Mouse (Mus musculus): Measurements from ENCODE around the gene Immp2l. TPM values are rescaled to one million over a fixed set of nuclear protein-coding genes. Genes with fewer than 3 reads are reported as not detected.

The Immp2l gene
- total and polyA plus RNA-seq, 2 experiments from 2014 or later, result 1.7 to 10.9 TPM

DNA sequence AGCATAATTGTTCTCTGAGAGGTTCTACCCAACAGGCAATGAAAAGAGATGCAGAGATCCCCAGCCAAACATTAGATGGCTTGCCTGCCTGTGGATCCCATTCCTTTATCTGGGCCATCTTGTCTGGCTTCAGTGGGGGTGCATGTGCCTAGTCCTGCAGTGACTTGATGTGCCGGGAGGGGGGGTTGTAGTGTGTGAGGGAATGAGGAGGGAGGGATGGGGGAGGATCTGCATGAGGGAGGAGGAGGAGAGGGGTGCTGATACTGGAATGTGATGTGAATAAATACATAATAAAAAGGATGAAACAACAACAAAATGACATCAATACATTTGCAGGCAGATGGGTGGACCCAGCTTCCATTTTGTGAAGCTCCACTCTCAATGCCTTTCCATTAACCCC lies 658.3 kb downstream of the Immp2l start:
- TF ChIP-seq CTCF (IDR thresholded peaks at IDR 0.05; ENCODE audit: low read depth), result no peak
- WGBS, result 48% methylated on average over 1 of the region's 1 CpGs
- ATAC-seq, result no peak
- Histone ChIP-seq H3K27ac (no peak overlapping the region), H3K27me3 (ENCODE audit: insufficient read depth, low read length) (no peaks in the 10 kb centered on the region), H3K9me3 (ENCODE audit: low read length) (no peaks in the 10 kb centered on the region), H3K4me1 (ENCODE audit: insufficient read depth, low read length) (no peaks in the 10 kb centered on the region), H3K4me3 (ENCODE audit: low read length) (no peak overlapping the region), H3K36me3 (ENCODE audit: insufficient read depth, low read length) (no peaks in the 10 kb centered on the region), H3K9ac (replicated peaks; ENCODE audit: low read length) (no peak overlapping the region), H3K4me2 (ENCODE audit: low read depth, low read length) (no peak overlapping the region)
- no peak for DNase-seq (ENCODE audit: low spot score)

DNA sequence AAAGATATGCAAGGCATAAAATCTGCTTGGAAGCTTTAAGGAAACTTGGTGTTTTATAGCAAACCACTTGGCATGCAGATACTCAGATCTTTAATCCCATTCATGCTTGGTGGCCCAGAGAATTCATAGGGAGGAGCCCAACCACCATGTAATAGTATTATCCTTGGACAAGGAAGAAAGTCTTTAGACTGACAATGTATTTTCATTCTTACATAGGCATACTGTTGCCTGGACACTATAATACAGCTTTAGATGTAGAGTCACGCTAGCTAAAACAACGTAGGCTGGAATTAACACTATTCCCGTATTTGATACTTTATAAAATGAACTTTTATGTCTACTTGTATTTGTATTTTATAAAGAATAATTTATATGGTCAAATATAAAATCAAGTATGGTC lies 665.9 kb downstream of the Immp2l start:
- no peaks in the 10 kb centered on the region for H3K9me3 ChIP-seq (ENCODE audit: low read length)
- H3K4me2 ChIP-seq (ENCODE audit: low read depth, low read length), result no peak overlapping the region
- DNase-seq (ENCODE audit: low spot score) (no peak), ATAC-seq (no peak)
- 76% methylated on average over 3 of the region's 3 CpGs for WGBS
- H3K9ac ChIP-seq (replicated peaks; ENCODE audit: low read length), result no peak overlapping the region
- H3K4me1 ChIP-seq (ENCODE audit: insufficient read depth, low read length), result no peaks in the 10 kb centered on the region
- no peaks in the 10 kb centered on the region for H3K36me3 ChIP-seq (ENCODE audit: insufficient read depth, low read length)
- no peak overlapping the region for H3K27ac ChIP-seq
- no peak for TF ChIP-seq CTCF (IDR thresholded peaks at IDR 0.05; ENCODE audit: low read depth)
- H3K4me3 ChIP-seq (ENCODE audit: low read length), result no peak overlapping the region
- H3K27me3 ChIP-seq (ENCODE audit: insufficient read depth, low read length), result no peaks in the 10 kb centered on the region

DNA sequence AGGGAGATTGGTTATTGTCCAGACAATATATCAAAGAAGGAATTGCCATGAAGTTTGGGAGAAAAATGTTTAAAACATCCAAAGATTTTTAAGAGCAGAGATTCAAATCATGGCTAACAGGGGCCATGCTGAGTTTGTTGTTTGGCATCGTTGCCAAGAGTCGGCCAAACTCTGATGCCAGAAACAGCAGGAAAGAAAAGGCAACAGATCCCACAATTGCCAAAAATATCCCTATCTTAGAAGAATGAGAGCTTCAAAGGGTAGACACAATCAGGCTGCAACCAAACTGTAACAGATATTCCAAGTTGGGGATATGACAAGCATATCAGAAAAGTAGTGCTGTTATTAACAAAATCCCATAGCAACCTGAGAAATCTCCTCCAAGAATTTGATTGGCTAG lies 686.7 kb downstream of the Immp2l start:
- no peak overlapping the region for H3K27ac ChIP-seq
- DNase-seq (ENCODE audit: low spot score), result peak; percentile 20
- H3K9ac ChIP-seq (replicated peaks; ENCODE audit: low read length), result no peak overlapping the region
- no peak for ATAC-seq
- H3K36me3 ChIP-seq (ENCODE audit: insufficient read depth, low read length), result no peaks in the 10 kb centered on the region
- no peaks in the 10 kb centered on the region for H3K9me3 ChIP-seq (ENCODE audit: low read length)
- no peaks in the 10 kb centered on the region for H3K27me3 ChIP-seq (ENCODE audit: insufficient read depth, low read length)
- no peak for TF ChIP-seq CTCF (IDR thresholded peaks at IDR 0.05; ENCODE audit: low read depth)
- WGBS, result 44% methylated on average over 2 of the region's 2 CpGs
- no peaks in the 10 kb centered on the region for H3K4me1 ChIP-seq (ENCODE audit: insufficient read depth, low read length)
- H3K4me2 ChIP-seq (ENCODE audit: low read depth, low read length), result no peak overlapping the region
- H3K4me3 ChIP-seq (ENCODE audit: low read length), result no peak overlapping the region

DNA sequence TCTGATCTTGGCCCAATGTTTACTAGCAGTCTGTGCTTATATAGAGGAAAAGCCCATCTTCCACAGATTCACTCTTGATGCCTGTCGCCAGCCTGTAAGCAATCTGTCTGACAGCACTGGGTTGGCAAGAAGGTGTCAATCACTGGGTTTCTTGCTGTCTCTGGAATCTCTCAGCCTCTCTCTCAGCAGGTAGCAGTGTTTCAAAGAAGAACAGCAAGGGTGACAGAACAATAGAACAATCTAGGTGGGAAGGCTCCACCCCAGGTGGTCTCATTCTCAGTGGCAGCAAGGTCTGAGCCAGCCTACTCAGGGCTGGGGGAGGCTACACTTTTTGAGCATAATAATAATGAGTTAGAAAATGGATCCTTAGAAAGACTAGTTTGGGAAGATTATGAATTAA lies 693.1 kb downstream of the Immp2l start:
- H3K4me3 ChIP-seq (ENCODE audit: low read length), result no peak overlapping the region
- no peaks in the 10 kb centered on the region for H3K36me3 ChIP-seq (ENCODE audit: insufficient read depth, low read length)
- 37% methylated on average over 1 of the region's 1 CpGs for WGBS
- no peak overlapping the region for H3K4me2 ChIP-seq (ENCODE audit: low read depth, low read length)
- no peak for DNase-seq (ENCODE audit: low spot score)
- H3K9ac ChIP-seq (replicated peaks; ENCODE audit: low read length), result no peak overlapping the region
- no peaks in the 10 kb centered on the region for H3K4me1 ChIP-seq (ENCODE audit: insufficient read depth, low read length)
- H3K27me3 ChIP-seq (ENCODE audit: insufficient read depth, low read length), result no peaks in the 10 kb centered on the region
- no peak for ATAC-seq
- TF ChIP-seq CTCF (IDR thresholded peaks at IDR 0.05; ENCODE audit: low read depth), result no peak
- no peak overlapping the region for H3K27ac ChIP-seq
- H3K9me3 ChIP-seq (ENCODE audit: low read length), result no peaks in the 10 kb centered on the region

DNA sequence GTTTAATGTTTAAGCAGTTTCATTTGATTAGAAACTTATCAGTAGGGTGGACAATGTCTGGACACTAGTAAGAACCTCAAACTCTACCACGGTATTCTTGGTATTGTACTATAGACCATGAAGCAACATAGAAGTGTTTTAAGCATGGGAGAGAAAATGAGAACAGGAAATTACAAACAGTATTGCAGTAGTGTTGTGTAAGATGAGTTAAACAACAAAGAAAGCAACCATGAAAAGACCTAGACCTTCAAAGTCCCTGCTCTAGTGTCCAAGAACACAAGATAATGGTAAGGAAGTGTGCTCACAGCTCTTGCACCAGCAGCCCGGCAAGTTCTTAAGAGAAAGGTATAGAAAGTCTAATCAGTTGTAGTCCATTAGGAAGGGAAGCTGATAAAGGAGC lies 700.7 kb downstream of the Immp2l start:
- 96% methylated on average over 2 of the region's 2 CpGs for WGBS
- H3K27ac ChIP-seq, result no peak overlapping the region
- H3K4me1 ChIP-seq (ENCODE audit: insufficient read depth, low read length), result no peaks in the 10 kb centered on the region
- no peak for ATAC-seq
- no peak for DNase-seq (ENCODE audit: low spot score)
- no peaks in the 10 kb centered on the region for H3K9me3 ChIP-seq (ENCODE audit: low read length)
- no peaks in the 10 kb centered on the region for H3K36me3 ChIP-seq (ENCODE audit: insufficient read depth, low read length)
- H3K4me2 ChIP-seq (ENCODE audit: low read depth, low read length), result no peak overlapping the region
- no peak overlapping the region for H3K9ac ChIP-seq (replicated peaks; ENCODE audit: low read length)
- H3K4me3 ChIP-seq (ENCODE audit: low read length), result no peak overlapping the region
- no peak for TF ChIP-seq CTCF (IDR thresholded peaks at IDR 0.05; ENCODE audit: low read depth)
- no peaks in the 10 kb centered on the region for H3K27me3 ChIP-seq (ENCODE audit: insufficient read depth, low read length)

DNA sequence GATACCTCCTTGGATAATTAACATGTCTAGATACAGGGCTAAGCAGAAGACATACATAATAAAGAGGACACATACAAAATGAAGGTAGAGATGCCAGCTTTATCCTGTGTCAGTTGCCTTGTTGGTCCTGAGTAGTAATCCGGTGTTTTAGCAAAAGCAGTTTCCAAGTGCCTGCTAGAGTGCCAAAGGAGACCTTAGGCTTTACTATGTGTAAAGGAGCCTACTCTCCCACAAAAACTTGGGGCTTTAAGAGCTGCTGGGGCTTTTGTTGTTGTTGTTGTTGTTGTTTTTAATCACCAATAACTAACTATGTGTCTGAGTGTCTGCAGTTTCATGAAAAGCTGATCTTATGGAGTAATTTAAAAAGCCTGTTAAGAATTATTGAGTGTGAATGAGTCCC lies 702.8 kb downstream of the Immp2l start:
- ATAC-seq, result no peak
- Histone ChIP-seq H3K9ac (replicated peaks; ENCODE audit: low read length) (no peak overlapping the region), H3K9me3 (ENCODE audit: low read length) (no peaks in the 10 kb centered on the region), H3K27ac (no peak overlapping the region), H3K36me3 (ENCODE audit: insufficient read depth, low read length) (no peaks in the 10 kb centered on the region), H3K27me3 (ENCODE audit: insufficient read depth, low read length) (no peaks in the 10 kb centered on the region), H3K4me1 (ENCODE audit: insufficient read depth, low read length) (no peaks in the 10 kb centered on the region), H3K4me2 (ENCODE audit: low read depth, low read length) (no peak overlapping the region), H3K4me3 (ENCODE audit: low read length) (no peak overlapping the region)
- no peak for TF ChIP-seq CTCF (IDR thresholded peaks at IDR 0.05; ENCODE audit: low read depth)
- no peak for DNase-seq (ENCODE audit: low spot score)
- WGBS, result 61% methylated on average over 1 of the region's 1 CpGs

DNA sequence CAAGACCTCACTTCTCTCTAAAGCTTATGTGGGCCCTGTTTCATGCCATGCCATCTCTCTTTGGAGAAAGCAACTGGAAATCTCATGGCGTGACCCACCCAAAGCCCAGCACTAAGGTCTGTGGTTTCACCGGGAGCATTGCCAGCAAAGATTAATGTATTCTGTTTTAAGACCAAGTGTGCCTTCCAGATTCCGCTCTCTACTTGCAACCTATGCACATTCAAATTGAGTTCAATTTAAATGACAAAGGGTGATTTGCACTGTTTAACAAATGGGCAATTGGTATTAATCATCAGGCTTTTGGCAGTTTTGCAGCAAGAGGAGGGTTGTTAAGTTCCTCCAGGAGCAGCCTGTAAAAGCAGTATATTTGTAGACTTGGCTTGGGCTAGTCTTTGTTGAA lies 703.3 kb downstream of the Immp2l start:
- no peak for TF ChIP-seq CTCF (IDR thresholded peaks at IDR 0.05; ENCODE audit: low read depth)
- no peaks in the 10 kb centered on the region for H3K9me3 ChIP-seq (ENCODE audit: low read length)
- H3K27ac ChIP-seq, result no peak overlapping the region
- H3K36me3 ChIP-seq (ENCODE audit: insufficient read depth, low read length), result no peaks in the 10 kb centered on the region
- no peak overlapping the region for H3K9ac ChIP-seq (replicated peaks; ENCODE audit: low read length)
- H3K27me3 ChIP-seq (ENCODE audit: insufficient read depth, low read length), result no peaks in the 10 kb centered on the region
- ATAC-seq (peak; percentile 59; the same call in 1 of the 2 replicates), DNase-seq (ENCODE audit: low spot score) (peak; percentile 75)
- H3K4me1 ChIP-seq (ENCODE audit: insufficient read depth, low read length), result no peaks in the 10 kb centered on the region
- 19% methylated on average over 3 of the region's 3 CpGs for WGBS
- H3K4me3 ChIP-seq (ENCODE audit: low read length), result no peak overlapping the region
- H3K4me2 ChIP-seq (ENCODE audit: low read depth, low read length), result no peak overlapping the region

Measured in hindbrain, postnatal 0 days (tissue).